Mouse (Mus musculus) liver, embryonic 14.5 days (tissue): Measurements from ENCODE around the gene Gm37240. TPM values are rescaled to one million over a fixed set of nuclear protein-coding genes. Genes with fewer than 3 reads are reported as not detected.

ENCODE experiments used
- ATAC-seq: fragments of 200-750 bp; cut with Nextera tagmentation; 2 replicates; pipeline ENCODE4 v1.8.0; 2017; ENCODE audit warnings: moderate number of reproducible peaks, mild to moderate bottlenecking, moderate library complexity; ENCODE audit not compliant: insufficient read depth
- DNase-seq, 3 experiments: peaks; one replicate each; pipeline ENCODE4 v3.0.0-alpha.2; 2012 to 2013; ENCODE audit warnings: low read depth in 3 of 3, low spot score in 3 of 3
- H3K27ac ChIP-seq: fragments of 300-500 bp; sonication (generic); 2 replicates; pipeline ENCODE4 v1.5.1; 2014; ENCODE audit warnings: moderate library complexity, mild to moderate bottlenecking, control low read depth, inconsistent platforms
- H3K27me3 ChIP-seq: fragments of 300-500 bp; sonication (generic); 2 replicates; pipeline ENCODE4 v1.6.1; 2014; ENCODE audit warnings: mild to moderate bottlenecking, low read length, moderate library complexity; ENCODE audit not compliant: control insufficient read depth, insufficient read depth
- H3K36me3 ChIP-seq: fragments of 300-500 bp; sonication (generic); replicated peaks from 2 replicates; pipeline ENCODE4 v1.6.1; 2014; ENCODE audit warnings: low read depth; ENCODE audit not compliant: control insufficient read depth, insufficient read depth
- H3K4me1 ChIP-seq, 2 experiments: fragments of 200-500 bp in 1 of 2; fragments of 300-500 bp in 1 of 2; sonication (generic) in 1 of 2; replicated peaks; 2 replicates each; pipeline ENCODE4 v1.6.1; 2012 to 2014; ENCODE audit warnings: antibody characterized with exemption in 1 of 2, inconsistent platforms in 1 of 2, low read length in 1 of 2; ENCODE audit not compliant: control insufficient read depth in 2 of 2, insufficient read depth in 2 of 2
- H3K4me2 ChIP-seq: fragments of 300-500 bp; sonication (generic); 2 replicates; pipeline ENCODE4 v1.6.1; 2014; ENCODE audit warnings: low read depth, mild to moderate bottlenecking, control low read depth, moderate library complexity
- H3K4me3 ChIP-seq, 2 experiments: fragments of 200-500 bp in 1 of 2; fragments of 300-500 bp in 1 of 2; sonication (generic) in 1 of 2; 2 replicates each; pipeline ENCODE4 v1.5.1; 2012 to 2014; ENCODE audit warnings: low read depth in 2 of 2, low read length in 2 of 2, mild to moderate bottlenecking in 2 of 2, control low read depth in 1 of 2, inconsistent platforms in 1 of 2, moderate library complexity in 1 of 2; ENCODE audit not compliant: insufficient read depth in 1 of 2
- H3K9ac ChIP-seq: fragments of 300-500 bp; sonication (generic); replicated peaks from 2 replicates; pipeline ENCODE4 v1.6.1; 2014; ENCODE audit warnings: mild to moderate bottlenecking, control low read depth, moderate library complexity
- H3K9me3 ChIP-seq: fragments of 300-500 bp; sonication (generic); 2 replicates; pipeline ENCODE4 v1.6.1; 2016; ENCODE audit warnings: low read length, mixed read lengths; ENCODE audit not compliant: control insufficient read depth
- CTCF ChIP-seq: IDR thresholded peaks from 2 replicates; pipeline ENCODE4 v1.5.1; 2016; ENCODE audit warnings: antibody characterized with exemption, low read depth, control low read depth
- EP300 ChIP-seq: IDR thresholded peaks from 2 replicates; pipeline ENCODE4 v1.6.1; 2016; ENCODE audit warnings: antibody characterized with exemption, low read depth
- WGBS: fragments of 180-500 bp; shearing (Covaris S2); extraction: QIAGEN DNeasy Blood & Tissue Kit; methylation state at CpG from one replicate; pipeline ENCODE4 v1.1.7; 2014; ENCODE audit not compliant: insufficient replicate concordance; 5-methylcytosine and 5-hydroxymethylcytosine counted together
- polyA plus RNA-seq, 2 experiments: library from polyadenylated mRNA; depleted of rRNA in 1 of 2; stranded (reverse) in 1 of 2; unstranded in 1 of 2; fragments of >200 nt; fragmentation: Nextera tagmentation in 1 of 2; extraction: Ambion mirVana in 1 of 2; gene quantifications; 2 replicates each; pipeline versions ENCODE4 v1.2.1 to v1.2.3; 2012 to 2014

Gm37240 gene
- polyA plus RNA-seq, 2 experiments: 0.03 to 0.30 TPM

- 77% methylated on average over 10 of the region's 10 CpGs for WGBS
- no peaks in the 10 kb centered on the region for H3K4me1 ChIP-seq
- no peak for DNase-seq
- no peaks in the 10 kb centered on the region for H3K9me3 ChIP-seq
- no peak overlapping the region for H3K4me3 ChIP-seq
- TF ChIP-seq CTCF (no peak), EP300 (no peak)
- no peak overlapping the region for H3K4me2 ChIP-seq
- no peaks in the 10 kb centered on the region for H3K36me3 ChIP-seq
- ATAC-seq: no peak
- H3K27ac ChIP-seq: no peak overlapping the region
- no peak overlapping the region for H3K9ac ChIP-seq
- H3K27me3 ChIP-seq: no peaks in the 10 kb centered on the region
Observed at GRCm38 (mm10) chr3:85339269-85339820, 548.0 kb downstream of the Gm37240 start.

- Histone ChIP-seq H3K9ac (no peak overlapping the region), H3K9me3 (no peaks in the 10 kb centered on the region), H3K4me1 (no peaks in the 10 kb centered on the region), H3K27ac (no peak overlapping the region), H3K4me3 (no peak overlapping the region), H3K36me3 (no peaks in the 10 kb centered on the region), H3K27me3 (no peaks in the 10 kb centered on the region), H3K4me2 (no peak overlapping the region)
- ATAC-seq (no peak), DNase-seq (no peak)
- no peak for TF ChIP-seq CTCF
- no peak for TF ChIP-seq EP300
- 42% methylated on average over 3 of the region's 3 CpGs for WGBS
Observed at GRCm38 (mm10) chr3:85338755-85339095, 548.6 kb downstream of the Gm37240 start.

- TF ChIP-seq CTCF (no peak), EP300 (no peak)
- no peak for DNase-seq
- ATAC-seq: no peak
- H3K9me3 ChIP-seq: no peaks in the 10 kb centered on the region
- no peak overlapping the region for H3K27ac ChIP-seq
- H3K27me3 ChIP-seq: no peaks in the 10 kb centered on the region
- no peak overlapping the region for H3K4me3 ChIP-seq
- no peak overlapping the region for H3K9ac ChIP-seq
- no peak overlapping the region for H3K4me2 ChIP-seq
- H3K4me1 ChIP-seq: no peaks in the 10 kb centered on the region
- H3K36me3 ChIP-seq: no peaks in the 10 kb centered on the region
- 56% methylated on average over 7 of the region's 7 CpGs for WGBS
Observed at GRCm38 (mm10) chr3:85337881-85338754, 549.2 kb downstream of the Gm37240 start.

GRCm38 (mm10) chr3:85335517-85335916 is 551.8 kb downstream of the Gm37240 start:
- H3K9me3 ChIP-seq: no peaks in the 10 kb centered on the region
- no peaks in the 10 kb centered on the region for H3K4me1 ChIP-seq
- no peak overlapping the region for H3K9ac ChIP-seq
- no peak overlapping the region for H3K4me3 ChIP-seq
- H3K36me3 ChIP-seq: no peaks in the 10 kb centered on the region
- no peak for DNase-seq
- TF ChIP-seq EP300: no peak
- no peak for TF ChIP-seq CTCF
- H3K27ac ChIP-seq: no peak overlapping the region
- ATAC-seq: no peak
- no peaks in the 10 kb centered on the region for H3K27me3 ChIP-seq
- H3K4me2 ChIP-seq: no peak overlapping the region
- WGBS: 63% methylated on average over 1 of the region's 1 CpGs

- no peaks in the 10 kb centered on the region for H3K4me1 ChIP-seq
- ATAC-seq (no peak), DNase-seq (no peak)
- H3K4me2 ChIP-seq: no peak overlapping the region
- WGBS: 60% methylated on average over 4 of the region's 4 CpGs
- TF ChIP-seq EP300 (no peak), CTCF (no peak)
- no peak overlapping the region for H3K27ac ChIP-seq
- H3K9ac ChIP-seq: no peak overlapping the region
- H3K4me3 ChIP-seq: no peak overlapping the region
- no peaks in the 10 kb centered on the region for H3K27me3 ChIP-seq
- no peaks in the 10 kb centered on the region for H3K36me3 ChIP-seq
- H3K9me3 ChIP-seq: no peaks in the 10 kb centered on the region
Observed at GRCm38 (mm10) chr3:85332276-85332675, 555.0 kb downstream of the Gm37240 start.
